Mouse (Mus musculus): Measurements from ENCODE around the gene Nrsn1. TPM values are rescaled to one million over a fixed set of nuclear protein-coding genes. Genes with fewer than 3 reads are reported as not detected.

Gene Nrsn1
- polyA plus RNA-seq (2021; fragmentation: Nextera tagmentation) = 246 and 260 TPM in 2 replicates
- long read RNA-seq, experiment 1, transcript Nrsn1-201 (4 exons, 2,222 nt) = major isoform, 551 of 629 reads
- long read RNA-seq, experiment 1, partial matches to known transcripts = 23 of 629 reads
- long read RNA-seq, experiment 1, other reads (novel, unspliced or antisense) = 55 of 629 reads
- long read RNA-seq, experiment 2, transcript Nrsn1-201 (4 exons, 2,222 nt) = major isoform, 2,034 of 2,147 reads
- long read RNA-seq, experiment 2, partial matches to known transcripts = 20 of 2,147 reads
- long read RNA-seq, experiment 2, other reads (novel, unspliced or antisense) = 93 of 2,147 reads

GRCm38 (mm10) chr13:25270402-25270801 is at the start of gene Nrsn1:
TSS of gene Nrsn1 (minus strand) at chr13:25270502.

Other genes with a start within 250 kb of the Nrsn1 start
- gene Dcdc2a, start 214.5 kb downstream of the Nrsn1 start, polyA plus RNA-seq (2021; fragmentation: Nextera tagmentation) = 6.2 and 7.2 TPM in 2 replicates